Mouse (Mus musculus): Measurements from ENCODE around the gene Cacna1d.

GRCm38 (mm10) chr14:30523356-30523755 lies 32.1 kb upstream of the Cacna1d start:
- TF ChIP-seq POLR2A (IDR thresholded peaks at IDR 0.05; ENCODE audit: borderline replicate concordance, low read depth, low read length) (no peak), CTCF (IDR thresholded peaks at IDR 0.05; ENCODE audit: low read depth, low read length) (no peak)
